Mouse (Mus musculus) heart, embryonic 13.5 days (tissue): ENCODE results near the gene Crip2. TPM values are rescaled to one million over a fixed set of nuclear protein-coding genes. Genes with fewer than 3 reads are reported as not detected.

ENCODE experiments used
- ATAC-seq: fragments of 200-750 bp; cut with Nextera tagmentation; 2 replicates; pipeline ENCODE4 v1.8.0; 2017; ENCODE audit warnings: moderate TSS enrichment; ENCODE audit not compliant: insufficient number of reproducible peaks, low FRiP score, low TSS enrichment; ENCODE audit errors: extremely low read depth
- H3K27ac ChIP-seq: fragments of 300-500 bp; sonication (generic); replicated peaks from 2 replicates; pipeline ENCODE4 v1.5.1; 2015; ENCODE audit warnings: moderate library complexity, mild to moderate bottlenecking, inconsistent platforms
- H3K27me3 ChIP-seq: fragments of 300-500 bp; sonication (generic); replicated peaks from 2 replicates; pipeline ENCODE4 v1.6.1; 2015; ENCODE audit warnings: mild to moderate bottlenecking, inconsistent platforms
- H3K36me3 ChIP-seq: fragments of 300-500 bp; sonication (generic); 2 replicates; pipeline ENCODE4 v1.6.1; 2015; ENCODE audit warnings: mild to moderate bottlenecking, inconsistent platforms
- H3K4me1 ChIP-seq: fragments of 300-500 bp; sonication (generic); 2 replicates; pipeline ENCODE4 v1.6.1; 2015; ENCODE audit warnings: inconsistent platforms
- H3K4me2 ChIP-seq: fragments of 300-500 bp; sonication (generic); 2 replicates; pipeline ENCODE4 v1.6.1; 2015; ENCODE audit warnings: inconsistent platforms, mild to moderate bottlenecking, moderate library complexity
- H3K4me3 ChIP-seq: fragments of 300-500 bp; sonication (generic); 2 replicates; pipeline ENCODE4 v1.5.1; 2015; ENCODE audit warnings: moderate library complexity, mild to moderate bottlenecking, inconsistent platforms
- H3K9ac ChIP-seq: fragments of 300-500 bp; sonication (generic); 2 replicates; pipeline ENCODE4 v1.6.1; 2015; ENCODE audit warnings: inconsistent platforms, mild to moderate bottlenecking, moderate library complexity
- H3K9me3 ChIP-seq: fragments of 300-500 bp; sonication (generic); 2 replicates; pipeline ENCODE4 v1.6.1; 2016; ENCODE audit warnings: inconsistent platforms
- WGBS: fragments of 180-500 bp; shearing (Covaris S2); methylation state at CpG from one replicate; pipeline ENCODE4 v1.1.7; 2015; ENCODE audit warnings: mixed read lengths; 5-methylcytosine and 5-hydroxymethylcytosine counted together
- polyA plus RNA-seq: library from polyadenylated mRNA; unstranded; fragments of >200 nt; fragmentation: Nextera tagmentation; extraction: Ambion mirVana; gene quantifications from 2 replicates; pipeline ENCODE4 v1.2.1, GENCODE M21; 2015

Crip2 gene
- polyA plus RNA-seq: 1,302 and 1,499 TPM in 2 replicates

DNA sequence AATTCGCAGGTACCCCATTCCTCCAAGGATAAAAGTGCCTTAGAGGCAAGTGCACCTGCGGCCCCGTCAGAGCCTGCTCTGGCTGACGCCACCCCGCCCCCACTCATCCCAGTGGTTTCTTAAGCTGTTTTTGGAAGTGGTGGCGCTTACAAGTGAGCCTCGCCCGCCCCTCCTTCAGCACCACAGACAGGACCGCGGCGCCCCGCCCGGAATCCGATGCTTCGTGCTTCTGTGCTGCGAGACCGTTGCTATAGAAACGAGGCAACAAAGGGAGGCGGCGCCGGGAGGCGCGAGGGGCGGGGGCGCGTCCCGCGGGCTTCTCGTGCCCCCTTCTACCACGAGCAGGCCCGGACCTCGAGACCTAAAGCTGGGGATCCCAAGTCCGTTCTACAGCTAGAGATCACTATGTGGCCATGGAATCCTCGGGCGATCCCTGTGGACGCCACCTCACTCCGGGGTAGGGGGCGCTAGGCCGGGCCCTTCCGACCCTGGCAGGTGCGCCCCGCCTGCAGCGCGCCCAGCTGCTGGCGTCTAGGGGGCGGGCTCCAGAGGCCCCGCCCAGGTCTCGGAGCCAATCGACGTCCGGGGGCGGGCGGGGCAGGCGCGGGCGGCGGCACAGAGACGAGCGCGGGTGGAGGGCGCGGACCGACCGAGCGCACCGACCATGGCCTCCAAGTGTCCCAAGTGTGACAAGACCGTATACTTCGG is at the start of gene Crip2:
Gene Crip2 (plus strand): TSS at position 329 of the 708 bp plus-strand sequence.
- H3K4me1 ChIP-seq: peaks cover 82% of the 10 kb centered on the region
- H3K9ac ChIP-seq: peak within 1 kb of the TSS; percentile 95
- ATAC-seq: peak; percentile 76
- peak within 1 kb of the TSS; percentile 99 for H3K27ac ChIP-seq
- under 1% methylated on average over 68 of the region's 68 CpGs for WGBS
- H3K4me3 ChIP-seq: peak within 1 kb of the TSS; percentile 82
- H3K36me3 ChIP-seq: peaks cover 52% of the 10 kb centered on the region
- H3K9me3 ChIP-seq: no peaks in the 10 kb centered on the region
- H3K4me2 ChIP-seq: peak within 1 kb of the TSS; percentile 93
- H3K27me3 ChIP-seq: no peaks in the 10 kb centered on the region

DNA sequence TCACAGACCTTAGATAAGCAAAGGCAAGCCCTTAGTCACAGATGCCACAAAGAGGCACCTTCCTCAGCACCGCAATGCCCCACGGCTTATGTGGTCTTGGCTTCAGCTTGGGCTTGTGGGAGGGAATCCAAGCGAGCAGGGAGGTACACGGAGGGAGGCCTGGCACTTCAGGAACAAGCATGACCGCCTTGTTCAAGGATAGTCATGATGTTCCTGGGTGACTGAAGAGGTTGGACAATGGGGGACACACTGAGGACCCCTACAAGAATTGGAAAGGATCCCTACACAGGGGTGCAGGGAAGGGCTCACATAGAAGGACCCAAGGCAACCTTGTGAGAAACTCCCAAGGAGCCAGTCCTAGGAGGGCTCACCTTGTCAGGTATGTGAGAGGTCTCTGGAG is 43.0 kb upstream of the Crip2 start:
- H3K27ac ChIP-seq: no peak overlapping the region
- ATAC-seq: no peak
- peak overlapping the region; percentile 100 for H3K9ac ChIP-seq
- 82% methylated on average over 5 of the region's 5 CpGs for WGBS
- peak overlapping the region; percentile 97 for H3K4me3 ChIP-seq
- peaks cover 7% of the 10 kb centered on the region; the same call in 1 of the 2 replicates for H3K27me3 ChIP-seq
- no peaks in the 10 kb centered on the region for H3K36me3 ChIP-seq
- peak overlapping the region; percentile 92 for H3K4me2 ChIP-seq
- 0 out of 2 replicates have a peak, but pooled peaks cover 3% of the 10 kb centered on the region for H3K9me3 ChIP-seq
- peaks cover 39% of the 10 kb centered on the region for H3K4me1 ChIP-seq

GRCm38 (mm10) chr12:113097749-113098281 is 42.2 kb upstream of the Crip2 start, which contains the start of gene Mta1:
Gene Mta1 (plus strand): TSS chr12:113098278.
- peak within 1 kb of the TSS; percentile 100 for H3K9ac ChIP-seq

GRCm38 (mm10) chr12:113098530-113099151 is 41.4 kb upstream of the Crip2 start:
- Histone ChIP-seq H3K9me3 (no peaks in the 10 kb centered on the region), H3K27ac (peak overlapping the region; percentile 86), H3K4me3 (peak overlapping the region; percentile 97), H3K4me1 (peaks cover 55% of the 10 kb centered on the region), H3K36me3 (no peaks in the 10 kb centered on the region), H3K27me3 (peaks cover 7% of the 10 kb centered on the region; the same call in 1 of the 2 replicates), H3K9ac (peak overlapping the region; percentile 100), H3K4me2 (peak overlapping the region; percentile 92)
- under 1% methylated on average over 41 of the region's 60 CpGs for WGBS
- ATAC-seq: no peak

More at GRCm38 (mm10) chr12:113097749-113098281, 42.2 kb upstream of the Crip2 start, which contains the start of gene Mta1:
- Histone ChIP-seq H3K36me3 (no peaks in the 10 kb centered on the region), H3K9me3 (no peaks in the 10 kb centered on the region), H3K4me1 (peaks cover 47% of the 10 kb centered on the region), H3K27me3 (peaks cover 7% of the 10 kb centered on the region; the same call in 1 of the 2 replicates), H3K4me3 (peak within 1 kb of the TSS; percentile 97), H3K27ac (peak within 1 kb of the TSS; percentile 86), H3K4me2 (peak within 1 kb of the TSS; percentile 92)
- WGBS: 5% methylated on average over 13 of the region's 53 CpGs
- peak; percentile 44 for ATAC-seq

DNA sequence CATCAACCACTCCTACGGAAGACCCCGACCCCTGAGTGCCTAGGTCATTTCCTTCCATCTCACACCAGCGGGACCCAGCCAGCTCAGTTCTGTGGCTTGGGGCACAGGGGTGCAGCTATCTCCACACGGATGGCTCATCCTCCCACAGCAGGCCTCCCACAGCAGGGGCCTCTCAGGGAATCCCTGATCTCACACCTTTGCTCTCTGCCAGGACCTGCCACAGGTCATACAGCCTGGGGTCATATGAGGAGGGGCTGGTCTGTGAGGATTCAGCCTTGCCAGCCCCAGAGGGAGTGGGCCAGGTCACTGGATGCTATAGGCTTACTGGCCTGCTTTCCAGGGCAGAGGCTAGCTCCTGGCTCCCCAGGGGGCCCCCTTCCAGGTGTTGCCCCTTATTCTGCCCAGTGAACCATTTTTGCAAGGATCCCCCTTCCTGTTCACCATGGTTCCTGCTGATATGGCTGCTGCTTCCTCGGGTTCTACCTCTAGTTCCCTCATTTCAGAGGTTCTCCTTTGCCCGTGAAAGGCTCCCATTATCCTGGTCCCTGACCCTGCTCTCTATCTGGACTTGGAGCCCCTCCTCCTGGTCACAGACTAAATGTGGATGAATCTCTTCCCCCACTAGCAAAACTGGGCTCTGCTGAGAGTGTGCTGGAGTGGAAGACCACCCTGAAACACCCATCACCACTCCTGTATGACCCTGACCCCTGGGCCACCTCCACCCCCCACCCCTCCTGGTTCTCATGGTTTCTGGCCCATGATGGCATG is 40.4 kb upstream of the Crip2 start:
- ATAC-seq: no peak
- H3K9ac ChIP-seq: peak overlapping the region; percentile 100
- H3K4me1 ChIP-seq: peaks cover 65% of the 10 kb centered on the region
- H3K9me3 ChIP-seq: no peaks in the 10 kb centered on the region
- peak overlapping the region; percentile 86 for H3K27ac ChIP-seq
- H3K4me2 ChIP-seq: peak overlapping the region; percentile 92
- H3K27me3 ChIP-seq: peaks cover 7% of the 10 kb centered on the region; the same call in 1 of the 2 replicates
- peak overlapping the region; percentile 97 for H3K4me3 ChIP-seq
- 31% methylated on average over 6 of the region's 6 CpGs for WGBS
- H3K36me3 ChIP-seq: peaks cover 4% of the 10 kb centered on the region

DNA sequence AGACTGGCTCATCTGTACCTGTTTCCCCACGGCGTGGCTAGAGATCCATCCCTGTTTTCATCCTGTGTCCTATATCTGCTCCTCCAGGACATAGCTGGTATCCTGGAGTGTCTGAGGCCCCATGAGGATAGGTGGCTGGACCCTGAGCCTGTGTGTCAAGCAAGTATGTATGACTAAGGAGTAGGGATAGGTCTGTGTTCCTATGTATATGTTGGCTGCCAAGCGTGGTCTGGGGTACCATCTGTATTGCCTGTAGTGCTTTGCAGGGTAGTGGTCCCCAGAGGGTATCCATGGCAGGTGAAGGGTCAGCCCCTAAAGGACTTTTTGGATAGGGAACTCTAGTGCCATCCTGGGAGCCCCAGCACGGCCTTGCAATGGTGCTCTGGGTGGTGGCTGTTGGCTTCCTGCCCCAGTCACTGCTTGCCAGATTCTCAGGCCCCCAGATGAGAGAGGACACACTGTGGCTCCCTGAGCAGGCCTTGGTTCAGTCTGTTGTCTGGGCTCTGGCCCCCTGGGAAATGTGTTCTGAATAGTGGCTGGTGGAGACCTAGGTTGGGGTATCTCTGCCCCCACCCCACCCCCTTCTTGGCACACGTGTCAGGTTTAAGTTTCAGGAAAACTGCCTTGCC is 39.5 kb upstream of the Crip2 start:
- WGBS: 68% methylated on average over 5 of the region's 5 CpGs
- Histone ChIP-seq H3K27ac (peak overlapping the region; percentile 13; the same call in 1 of the 2 replicates), H3K9me3 (no peaks in the 10 kb centered on the region), H3K4me3 (no peak overlapping the region), H3K4me2 (peak overlapping the region; percentile 92; the same call in 1 of the 2 replicates), H3K36me3 (peaks cover 9% of the 10 kb centered on the region), H3K9ac (peak overlapping the region; percentile 100), H3K27me3 (peaks cover 7% of the 10 kb centered on the region; the same call in 1 of the 2 replicates), H3K4me1 (peaks cover 66% of the 10 kb centered on the region)
- ATAC-seq: no peak

GRCm38 (mm10) chr12:113101251-113101960 is 38.6 kb upstream of the Crip2 start:
- H3K4me2 ChIP-seq: no peak overlapping the region
- H3K27ac ChIP-seq: peak overlapping the region; percentile 13; the same call in 1 of the 2 replicates
- no peak for ATAC-seq

DNA sequence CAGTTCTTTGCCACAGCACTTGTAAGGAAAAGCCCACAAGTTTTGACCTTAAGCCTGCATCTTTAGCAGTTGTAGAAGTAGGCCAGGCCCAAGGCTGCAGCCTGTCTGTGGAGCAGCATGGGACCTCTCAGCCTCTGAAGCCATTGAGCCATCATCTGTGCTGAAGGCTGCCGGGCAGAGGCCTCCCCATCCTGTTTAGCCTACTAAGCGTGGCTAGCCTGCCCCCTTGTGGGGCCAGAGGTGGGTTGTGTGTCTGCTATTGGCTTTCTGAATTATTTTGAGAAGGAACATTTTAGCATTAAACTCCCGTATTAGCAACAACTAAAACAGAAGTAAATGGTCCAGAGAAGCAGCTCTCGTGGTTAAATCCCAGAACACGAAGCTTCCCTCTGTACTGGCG is 37.6 kb upstream of the Crip2 start:
- 58% methylated on average over 6 of the region's 6 CpGs for WGBS
- Histone ChIP-seq H3K4me1 (peaks cover 76% of the 10 kb centered on the region), H3K27me3 (no peaks in the 10 kb centered on the region), H3K4me3 (no peak overlapping the region), H3K9ac (peak overlapping the region; percentile 21; the same call in 1 of the 2 replicates), H3K36me3 (peaks cover 17% of the 10 kb centered on the region), H3K27ac (no peak overlapping the region), H3K9me3 (no peaks in the 10 kb centered on the region), H3K4me2 (no peak overlapping the region)
- ATAC-seq: no peak

More at GRCm38 (mm10) chr12:113101251-113101960, 38.6 kb upstream of the Crip2 start:
- WGBS: 77% methylated on average over 9 of the region's 9 CpGs
- Histone ChIP-seq H3K36me3 (peaks cover 13% of the 10 kb centered on the region), H3K9me3 (no peaks in the 10 kb centered on the region), H3K27me3 (0 out of 2 replicates have a peak, but pooled peaks cover 1% of the 10 kb centered on the region), H3K4me1 (peaks cover 70% of the 10 kb centered on the region), H3K9ac (peak overlapping the region; percentile 100; the same call in 1 of the 2 replicates), H3K4me3 (no peak overlapping the region)

DNA sequence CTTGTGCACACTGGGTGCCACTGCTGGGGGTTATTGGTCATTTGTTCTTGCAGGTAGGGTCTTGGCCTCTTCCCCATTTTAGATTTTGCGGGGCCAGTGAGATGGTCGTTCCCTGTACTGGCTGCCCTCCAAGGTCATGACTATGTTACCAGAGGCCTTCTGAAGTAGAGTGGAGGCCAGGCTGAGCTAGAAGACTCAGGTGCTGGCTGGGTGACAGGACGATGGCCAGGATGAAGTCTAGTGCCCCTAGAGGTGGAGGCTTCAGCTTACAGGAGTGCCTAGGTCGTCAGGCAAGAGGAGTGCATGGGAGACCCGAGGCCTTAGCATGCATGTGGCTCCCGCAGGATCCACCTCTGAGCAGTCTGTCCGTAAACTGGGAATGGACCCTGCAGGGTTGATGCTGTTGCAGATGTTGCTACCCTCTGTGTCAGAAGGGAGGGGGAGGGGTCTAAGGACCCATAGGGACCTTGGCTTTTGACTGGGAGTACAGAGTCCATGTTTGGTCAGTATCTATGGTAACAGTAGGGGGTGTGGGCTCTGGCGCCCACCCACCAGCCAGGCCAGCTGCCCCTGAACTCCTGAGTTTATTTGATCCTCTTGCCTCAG is 36.1 kb upstream of the Crip2 start:
- Histone ChIP-seq H3K9ac (no peak overlapping the region), H3K27ac (no peak overlapping the region), H3K4me3 (no peak overlapping the region), H3K27me3 (no peaks in the 10 kb centered on the region), H3K4me1 (peaks cover 86% of the 10 kb centered on the region), H3K9me3 (no peaks in the 10 kb centered on the region), H3K36me3 (peaks cover 17% of the 10 kb centered on the region), H3K4me2 (no peak overlapping the region)
- no peak for ATAC-seq
- WGBS: 79% methylated on average over 8 of the region's 8 CpGs
